Mouse (Mus musculus) kidney, adult 8-10 months (tissue): ENCODE measurements around the gene Traf3ip3.
A peak's percentile ranks its signal among the peaks of the same experiment; 100 is the strongest.

Source experiments
- DNase-seq, 2 experiments: peaks; one replicate each; pipeline ENCODE4 v3.0.0; 2022

Gene Traf3ip3

DNA sequence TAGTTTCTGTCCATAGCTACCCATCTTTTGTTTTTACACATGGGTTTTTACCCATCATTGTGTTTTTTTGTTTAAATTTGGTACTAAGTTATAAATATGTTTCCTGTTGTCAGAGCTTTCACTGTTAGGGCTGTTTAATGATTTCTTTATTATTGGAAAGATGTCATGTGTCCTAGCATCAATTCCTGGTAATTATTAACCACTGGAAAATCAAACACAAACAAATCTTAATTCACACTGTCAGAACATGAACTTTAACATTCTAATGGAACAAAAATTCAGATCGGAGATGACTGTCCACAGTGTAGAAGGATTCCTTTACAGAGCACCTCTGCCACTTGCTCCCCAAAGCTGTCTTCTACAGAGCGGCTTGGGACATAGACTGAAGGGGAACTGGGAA, 3.9 kb upstream of the Traf3ip3 start:
- DNase-seq, result peak in 1 of 2 experiments; percentile 28

DNA sequence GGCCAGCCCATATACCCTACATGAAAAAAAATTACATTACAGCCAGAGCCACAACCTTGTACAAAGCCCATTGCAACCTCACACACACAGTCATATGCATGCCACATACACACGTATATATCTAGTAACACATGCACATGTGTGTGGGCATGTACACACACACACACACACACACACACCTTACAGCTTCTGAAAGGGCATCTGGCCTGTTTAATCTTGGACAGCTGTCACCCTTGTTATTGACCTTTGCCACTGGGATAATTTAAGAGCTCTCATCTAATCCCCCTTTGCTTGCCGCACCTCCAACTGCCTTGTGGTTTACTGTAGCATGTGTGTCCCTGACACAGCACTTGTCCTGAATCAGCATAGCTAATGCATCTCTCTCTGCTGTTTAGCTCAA, 2.3 kb upstream of the Traf3ip3 start:
- no peak for DNase-seq

DNA sequence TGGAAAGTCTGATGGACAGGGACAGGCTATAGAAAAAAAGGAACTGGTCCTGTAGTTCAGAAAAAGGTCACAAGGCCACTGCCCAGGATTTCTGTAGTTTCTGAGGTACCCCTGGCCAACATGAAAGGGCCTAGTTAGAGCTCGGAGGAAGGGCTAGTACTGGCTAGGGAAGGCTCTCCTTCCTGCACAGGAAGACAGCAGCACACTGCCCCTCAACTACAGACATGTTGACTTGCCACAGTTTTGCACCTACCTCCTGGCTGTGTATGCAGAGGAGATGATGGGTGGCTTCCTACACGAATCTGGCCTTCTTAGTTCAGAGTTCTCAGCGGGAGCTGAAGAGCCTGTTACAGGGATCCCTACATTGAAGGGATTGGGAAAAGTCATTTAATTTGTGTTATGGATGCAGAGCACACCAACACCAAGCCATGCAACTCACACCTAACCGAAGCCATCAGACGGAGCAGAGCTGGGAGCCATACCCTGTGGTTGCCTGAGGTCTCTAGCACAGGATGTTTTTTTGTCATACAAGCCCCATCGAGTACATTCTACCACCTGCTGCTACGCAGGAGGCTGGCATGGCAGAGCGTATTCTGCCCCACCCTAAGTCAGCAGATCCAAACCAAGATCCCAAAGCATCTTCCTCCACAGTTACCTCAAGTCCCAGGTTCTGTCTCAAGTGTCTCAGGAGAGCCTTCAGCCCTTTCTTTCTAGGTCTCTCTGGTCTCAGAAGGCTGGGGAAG, 692 bp downstream of the Traf3ip3 start:
- DNase-seq, result no peak

DNA sequence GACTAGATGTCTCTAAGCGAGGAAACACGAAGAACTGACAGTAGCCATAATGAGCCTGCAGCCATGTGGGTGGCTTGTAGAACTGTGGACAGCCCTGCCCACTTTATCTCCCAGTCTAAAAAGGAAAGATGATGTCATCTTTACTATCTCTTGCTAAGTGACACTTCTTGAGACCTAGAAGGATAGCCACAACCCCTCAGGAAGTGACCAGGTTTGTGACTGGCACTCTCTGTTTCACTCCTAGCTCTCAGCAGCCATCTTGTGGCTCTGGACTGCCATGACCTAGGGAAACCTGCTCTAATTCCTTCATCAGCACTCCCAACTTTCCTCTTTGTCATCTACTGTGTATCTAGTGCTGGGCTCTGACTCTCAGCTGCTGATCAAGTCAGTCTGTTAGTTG, 3.2 kb downstream of the Traf3ip3 start:
- no peak for DNase-seq

DNA sequence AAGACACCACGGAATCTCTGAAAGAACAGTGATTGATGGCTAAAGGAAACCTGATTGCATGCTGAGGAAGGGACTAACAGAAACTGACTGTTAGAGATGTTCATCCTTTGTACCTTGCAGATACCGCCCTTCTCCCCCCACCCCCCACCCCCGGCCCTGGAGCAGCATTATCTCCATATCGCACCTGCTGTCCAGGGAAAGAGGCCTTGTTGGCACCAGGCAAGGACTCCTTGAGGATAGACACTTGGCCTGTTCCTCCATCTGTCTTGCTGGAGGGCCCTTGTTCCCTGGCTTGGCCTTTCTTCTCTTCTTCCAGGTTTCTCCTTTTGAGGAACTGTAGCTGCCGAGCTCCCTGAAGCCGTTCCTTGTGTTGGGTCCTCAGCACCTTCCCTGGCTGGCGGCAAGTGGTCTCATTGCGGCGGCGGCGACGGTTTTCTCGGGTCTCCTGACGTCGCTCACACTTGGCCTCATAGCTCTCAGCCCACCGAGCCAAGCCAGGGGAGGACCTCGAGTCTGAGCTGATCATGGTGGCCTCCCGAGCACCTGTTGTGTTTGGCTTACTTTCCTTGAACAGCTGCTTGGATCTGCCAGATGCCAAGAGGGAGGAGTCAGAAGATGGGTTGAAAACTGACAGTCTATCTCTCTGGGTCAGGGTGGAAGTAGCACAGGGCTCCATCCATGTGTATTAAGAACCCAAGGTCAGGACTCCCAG, 3.9 kb downstream of the Traf3ip3 start:
- DNase-seq, result no peak

DNA sequence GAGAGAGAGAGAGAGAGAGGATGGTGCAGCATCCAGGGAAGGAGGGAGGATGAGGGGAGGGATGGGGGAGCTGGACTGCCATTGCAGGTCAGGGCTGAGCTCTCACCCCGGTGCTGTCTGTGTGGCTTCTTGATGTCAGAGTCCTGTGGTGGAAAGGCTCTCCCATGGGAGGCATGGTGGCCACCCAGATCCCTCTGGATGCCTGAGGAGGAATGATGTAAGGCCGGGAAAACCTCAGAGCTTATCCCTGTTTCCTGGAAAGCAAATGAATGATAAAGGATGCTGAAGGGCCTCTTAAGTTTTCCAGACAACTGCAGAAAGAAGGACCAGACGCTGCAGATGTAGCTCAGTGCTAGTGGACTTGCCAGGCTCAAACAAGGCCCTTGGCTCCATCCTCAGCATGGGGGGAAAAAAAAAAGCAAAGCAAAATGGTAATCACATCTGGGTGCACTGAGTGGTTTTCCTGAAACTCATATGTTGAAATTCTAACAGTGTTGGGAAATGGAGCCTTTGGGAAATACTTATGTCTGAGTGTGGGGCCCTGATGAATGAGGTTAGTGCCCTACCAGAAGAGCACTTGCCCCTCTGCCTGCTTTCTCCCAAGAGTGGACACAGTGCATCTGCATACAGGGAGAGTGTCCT, 6.2 kb downstream of the Traf3ip3 start:
- DNase-seq, result no peak

DNA sequence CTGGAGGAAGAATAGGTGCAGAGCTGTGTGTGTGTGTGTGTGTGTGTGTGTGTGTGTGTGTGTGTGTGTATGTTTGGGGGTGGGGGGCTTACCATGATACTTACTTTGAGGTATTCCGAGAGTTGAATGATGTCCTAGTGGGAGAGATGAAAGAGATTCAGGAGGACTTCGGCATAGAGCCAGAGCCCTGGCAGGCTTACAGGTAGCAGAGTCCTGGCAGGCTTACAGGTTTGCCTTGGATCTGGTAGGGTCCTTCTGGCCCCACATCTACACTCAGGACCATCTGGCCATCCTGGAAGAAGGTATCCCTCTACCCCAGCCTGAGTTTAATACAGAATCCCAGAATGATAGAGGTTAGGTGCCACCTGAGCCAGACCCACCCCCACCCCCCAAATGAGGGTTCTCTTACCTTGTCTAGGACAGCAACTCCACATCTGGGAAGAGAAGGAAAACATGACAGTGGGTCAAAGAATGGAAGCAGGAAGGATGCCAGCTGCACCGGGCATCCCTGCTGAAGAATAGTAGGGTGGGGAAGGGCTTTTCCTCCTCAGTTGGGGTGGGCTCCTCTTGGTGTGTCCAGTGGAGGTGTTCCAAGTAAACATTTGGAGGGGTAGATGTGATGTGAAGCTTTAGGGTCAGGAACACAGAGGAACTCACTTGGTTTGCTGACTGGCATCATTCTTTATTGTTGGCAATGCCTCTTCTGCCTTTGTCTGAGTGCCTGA, 6.9 kb downstream of the Traf3ip3 start:
- DNase-seq, result no peak

DNA sequence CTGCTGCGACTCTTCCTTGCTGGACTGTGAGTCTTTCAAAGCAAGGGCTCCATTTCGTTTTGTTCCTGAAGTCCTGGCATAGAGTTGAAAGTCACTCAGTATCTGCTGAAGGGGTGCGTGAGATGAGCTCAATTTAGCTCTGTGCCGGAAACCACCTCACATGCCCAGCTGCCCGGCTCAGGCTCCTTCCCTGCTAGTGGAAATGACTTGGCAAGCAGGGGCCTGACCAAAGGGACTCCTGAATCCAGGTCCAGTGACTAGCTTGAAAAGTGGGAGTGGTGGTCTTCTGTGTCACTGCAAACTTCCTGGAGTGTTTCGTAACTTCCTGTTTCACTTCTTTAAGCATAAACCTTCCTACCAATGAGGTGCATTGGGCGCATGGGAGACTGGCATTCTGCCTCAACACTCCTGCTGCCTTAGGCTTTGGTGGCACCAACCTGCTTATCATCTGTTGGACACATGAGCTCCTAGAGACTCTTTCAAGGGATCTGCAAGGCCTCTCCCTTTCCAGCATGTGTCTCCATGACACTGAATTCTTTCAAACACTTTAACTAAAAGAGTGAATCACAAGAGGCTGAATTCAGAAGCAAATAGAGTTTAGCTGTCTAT, 9.7 kb downstream of the Traf3ip3 start:
- no peak for DNase-seq

DNA sequence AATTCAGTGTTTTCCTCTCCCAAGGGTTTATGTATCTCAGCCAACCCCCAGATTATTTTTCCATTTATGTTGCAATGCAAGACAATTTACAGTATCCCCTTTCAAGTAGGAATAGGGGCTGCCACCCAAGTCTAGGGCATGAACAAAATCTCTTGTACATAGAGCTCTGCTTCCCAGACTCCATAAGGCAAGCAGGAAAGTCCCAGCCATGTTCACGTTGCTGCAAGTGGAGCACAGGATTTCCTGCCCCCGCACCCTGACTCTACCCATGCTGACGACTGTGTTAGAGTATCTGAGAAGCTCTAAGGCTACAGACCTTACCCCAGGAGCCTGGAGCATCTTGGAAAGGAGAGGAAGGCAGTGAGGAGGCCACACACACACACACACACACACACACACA, 11.7 kb downstream of the Traf3ip3 start:
- DNase-seq, result no peak

DNA sequence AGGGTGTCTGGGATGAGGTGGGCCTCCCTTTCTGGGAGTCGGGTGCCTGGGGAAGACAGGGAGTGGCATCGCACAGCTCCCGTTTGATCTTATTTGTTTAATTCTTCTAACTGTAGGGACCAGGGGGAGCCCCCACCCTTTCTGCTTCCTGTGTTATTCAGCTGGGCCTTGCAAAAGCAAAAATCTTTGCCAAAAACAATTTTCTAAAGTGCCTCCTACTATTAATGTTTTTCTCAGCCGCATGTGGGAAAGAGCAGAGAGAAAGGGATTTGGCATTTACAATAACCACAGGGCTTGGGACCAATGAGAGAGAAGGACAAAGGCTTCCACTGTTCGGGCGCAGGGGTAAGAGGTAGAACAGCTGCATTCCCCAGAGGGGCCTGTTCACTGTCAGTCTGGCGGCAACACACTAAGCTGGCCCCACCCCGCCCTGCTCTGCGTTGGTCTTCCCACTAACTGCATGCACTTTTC, 12.3 kb downstream of the Traf3ip3 start:
- no peak for DNase-seq

DNA sequence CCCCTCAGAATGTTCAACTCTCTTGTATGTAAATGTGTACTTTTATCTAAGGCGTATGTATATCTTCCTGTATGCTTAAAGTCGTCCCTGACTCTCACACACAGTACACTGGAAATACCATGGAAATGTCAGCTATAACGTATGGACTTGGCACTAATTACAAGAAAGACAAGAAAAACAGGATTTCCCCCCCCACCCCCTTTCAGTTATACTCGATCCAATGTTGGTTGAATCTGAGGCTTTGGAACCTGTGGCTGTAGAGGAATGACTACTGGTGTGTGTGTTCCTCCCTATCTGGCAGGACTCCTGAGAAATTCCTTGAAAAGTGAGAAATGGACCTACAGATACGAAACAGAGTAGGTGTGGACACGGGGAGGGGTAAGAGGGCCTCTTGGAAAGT, 13.2 kb downstream of the Traf3ip3 start:
- DNase-seq, result no peak

DNA sequence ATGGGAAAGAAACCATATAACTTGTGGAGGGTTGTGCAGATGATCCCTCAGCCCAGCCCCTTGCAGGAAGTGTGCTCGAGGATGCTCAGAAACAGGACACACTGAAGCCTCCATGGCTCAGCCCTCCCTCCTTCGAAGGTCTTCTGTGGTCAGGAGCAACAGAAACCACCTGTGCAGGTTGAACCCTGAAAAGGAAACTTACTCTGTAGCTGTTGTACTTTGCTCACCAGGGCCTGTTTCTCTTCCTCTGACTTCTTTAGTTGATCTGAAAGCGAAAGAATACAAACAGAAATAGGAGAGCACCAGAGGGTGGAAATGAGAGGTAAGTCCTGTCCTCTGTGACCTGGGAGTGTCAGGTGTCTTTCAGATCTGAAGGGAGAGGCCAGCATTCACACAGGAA, 20.4 kb downstream of the Traf3ip3 start:
- DNase-seq, result no peak

DNA sequence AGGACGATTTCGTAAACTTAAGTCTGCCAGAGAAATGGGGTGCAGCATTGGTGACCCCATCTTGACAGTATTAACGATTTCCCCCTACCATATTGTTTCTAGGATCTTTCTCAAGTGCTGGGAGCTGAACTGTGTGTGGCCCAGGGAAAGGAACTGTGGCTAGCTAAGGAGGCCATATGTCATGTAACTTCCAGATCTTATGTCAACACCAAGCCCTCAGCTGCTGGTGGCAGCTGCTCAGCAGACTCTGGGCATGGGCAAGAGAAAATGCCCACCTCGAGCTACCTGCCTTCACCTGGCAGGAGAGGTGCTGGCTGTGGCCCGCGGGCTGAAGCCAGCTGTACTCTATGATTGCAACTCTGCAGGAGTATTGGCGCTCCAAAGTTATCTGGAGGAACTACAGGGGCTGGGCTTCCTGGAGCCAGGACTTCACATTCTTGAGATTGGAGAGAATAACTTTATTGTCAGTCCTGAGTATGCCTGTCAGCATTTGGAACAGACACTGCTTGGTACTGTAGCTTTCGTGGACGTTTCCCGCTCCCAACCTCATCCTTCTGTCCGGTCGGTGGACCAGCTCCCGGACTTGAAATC, 27.3 kb downstream of the Traf3ip3 start:
- no peak for DNase-seq

DNA sequence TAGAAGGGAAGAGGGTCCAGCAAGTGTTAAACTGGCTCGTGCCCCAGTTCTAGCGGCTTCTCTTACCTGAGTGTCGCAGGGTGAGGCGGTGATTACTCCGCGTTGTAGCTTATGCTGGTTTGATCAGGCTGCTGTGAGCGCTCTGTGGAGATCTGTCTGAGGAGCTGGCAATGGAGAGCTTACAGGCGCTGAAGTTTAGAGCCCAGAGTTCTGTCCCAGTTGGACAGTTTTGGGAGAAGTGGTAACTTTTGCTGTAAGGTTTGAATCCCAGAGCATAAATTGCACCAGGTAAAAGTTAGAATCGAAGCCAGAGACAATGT, 27.7 kb downstream of the Traf3ip3 start:
- no peak for DNase-seq

DNA sequence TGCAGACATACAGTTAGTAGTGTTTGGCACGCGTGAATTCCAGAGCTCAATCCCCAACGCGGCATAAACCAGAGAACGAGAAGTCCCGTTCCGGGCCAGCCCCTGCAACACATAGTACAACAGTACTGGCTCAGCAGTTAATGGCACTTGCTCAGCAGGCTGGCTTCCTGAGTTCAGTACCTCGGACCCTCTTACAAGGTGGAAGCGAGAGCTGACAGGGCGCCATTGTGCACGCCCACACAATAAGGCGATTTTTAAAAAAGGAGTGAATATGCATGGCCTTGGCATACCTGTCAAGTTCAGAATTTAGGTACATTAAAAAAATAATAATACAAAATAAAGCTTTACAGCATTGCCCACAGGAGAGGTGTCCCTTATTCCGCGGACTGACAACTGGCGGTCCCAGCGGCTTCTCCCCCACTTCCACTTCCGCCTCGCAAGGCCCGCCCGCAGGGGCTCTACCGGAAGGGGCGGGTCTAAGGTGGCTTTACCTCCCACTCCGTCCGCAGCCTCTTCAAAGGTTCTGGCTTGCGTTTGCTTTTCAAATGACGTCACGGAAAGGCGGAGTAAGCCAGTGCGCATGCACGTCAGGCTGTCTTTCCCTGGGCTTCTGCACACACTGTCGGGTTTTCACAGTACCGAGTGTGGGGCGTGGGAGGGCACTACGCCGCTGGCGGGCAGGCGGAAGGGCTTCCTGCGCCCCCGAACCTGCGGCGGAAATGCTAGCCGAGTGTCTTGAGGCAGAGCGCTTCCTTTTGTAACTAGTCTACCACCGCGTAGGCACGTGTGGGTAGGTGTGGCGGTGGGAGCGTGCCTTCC, 28.3 kb downstream of the Traf3ip3 start:
- peak; percentile 97 for DNase-seq

DNA sequence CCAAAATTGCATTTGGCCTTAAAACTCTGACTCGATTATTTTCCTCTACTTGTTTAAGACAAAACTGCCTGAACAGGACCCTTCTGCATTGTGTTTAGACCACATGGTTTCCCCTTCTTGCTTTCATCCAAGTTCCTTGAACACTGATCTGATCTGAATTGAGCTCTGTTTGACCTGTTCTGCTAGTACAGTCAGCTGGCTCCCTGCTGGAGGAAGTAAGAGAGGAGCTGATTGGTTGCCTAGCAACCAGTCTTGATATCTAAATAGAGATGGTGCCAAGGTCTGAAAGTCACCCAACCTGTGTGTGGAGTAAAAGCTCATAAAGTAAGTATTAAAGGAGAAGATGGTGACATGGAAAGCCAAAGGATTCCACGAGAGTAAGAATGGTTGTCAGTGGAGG, 31.6 kb downstream of the Traf3ip3 start:
- DNase-seq, result peak in 1 of 2 experiments; percentile 47

DNA sequence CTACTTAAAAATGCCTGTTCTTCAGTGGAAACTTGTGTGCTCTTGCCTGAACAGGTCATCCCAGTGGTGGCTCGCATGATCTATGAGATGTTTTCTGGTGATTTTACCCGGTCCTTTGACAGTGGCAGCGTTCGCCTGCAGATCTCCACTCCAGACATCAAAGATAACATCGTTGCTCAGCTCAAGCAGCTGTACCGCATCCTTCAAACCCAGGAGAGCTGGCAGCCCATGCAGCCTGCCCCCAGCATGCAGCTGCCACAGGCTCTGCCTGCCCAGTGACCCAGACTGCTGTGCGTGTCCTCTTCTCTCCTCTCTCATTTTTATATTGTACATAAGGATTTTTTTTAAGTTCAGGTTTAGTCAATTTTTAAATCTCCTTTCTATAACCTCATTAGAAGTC, 32.3 kb downstream of the Traf3ip3 start:
- no peak for DNase-seq

DNA sequence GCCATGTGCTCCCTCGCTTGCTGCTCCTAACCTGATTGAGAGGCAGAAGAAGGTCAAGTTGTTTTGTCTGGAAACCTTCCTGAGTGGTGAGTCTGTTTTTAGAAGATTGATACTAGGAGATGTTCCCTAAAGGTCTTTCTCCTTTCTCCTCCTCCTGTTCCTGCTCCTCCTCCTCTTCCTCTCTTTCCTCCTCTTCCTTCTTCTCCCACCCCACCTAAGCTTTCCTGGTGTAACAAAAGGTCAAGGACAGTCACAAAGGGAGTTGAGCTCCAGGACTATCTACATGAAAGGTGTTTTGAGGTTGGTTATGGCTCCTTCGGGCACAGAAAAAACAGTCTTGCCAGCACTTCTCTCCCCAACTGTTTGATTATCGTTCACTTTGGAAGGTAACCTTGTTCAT, 33.8 kb downstream of the Traf3ip3 start, which contains the start of gene A130010J15Rik:
Gene A130010J15Rik, plus strand, starts transcription at position 301 of the 400 bp plus-strand sequence.
- DNase-seq, result no peak

DNA sequence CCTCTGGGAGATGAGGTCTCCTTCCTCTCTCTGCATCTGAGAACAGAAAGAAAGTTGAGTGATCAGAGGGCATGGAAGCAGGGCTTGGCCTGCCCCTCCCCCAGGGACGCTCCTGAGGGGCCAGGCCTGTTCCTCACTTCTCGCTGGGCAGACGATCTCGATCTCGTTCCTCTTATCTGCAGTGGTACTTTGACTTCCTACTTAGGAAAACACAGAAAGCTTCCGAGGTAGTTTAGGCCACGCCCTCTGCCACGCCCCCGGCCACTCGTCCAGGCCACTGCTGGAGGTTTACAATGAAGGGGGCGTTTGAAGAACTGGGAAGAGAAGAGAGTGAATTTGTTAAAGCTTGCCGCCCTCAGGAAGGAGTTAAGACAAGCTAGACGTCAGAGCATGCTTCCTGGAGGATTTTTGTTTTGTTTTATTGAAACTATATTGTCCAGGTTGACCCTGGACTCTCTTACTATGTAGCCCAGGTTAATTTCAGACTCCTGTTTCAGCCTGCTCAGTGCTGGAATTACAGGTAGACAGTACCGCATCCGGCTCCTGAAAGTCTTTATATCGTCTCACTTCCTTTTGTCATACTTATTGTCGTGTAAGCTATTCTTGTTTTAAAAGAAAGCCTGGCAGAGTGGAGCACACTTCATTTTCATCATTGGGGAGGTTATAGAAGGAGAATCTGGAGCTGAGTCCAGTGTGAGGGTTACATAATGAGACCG, 41.0 kb downstream of the Traf3ip3 start:
- peak in 1 of 2 experiments; percentile 50 for DNase-seq

DNA sequence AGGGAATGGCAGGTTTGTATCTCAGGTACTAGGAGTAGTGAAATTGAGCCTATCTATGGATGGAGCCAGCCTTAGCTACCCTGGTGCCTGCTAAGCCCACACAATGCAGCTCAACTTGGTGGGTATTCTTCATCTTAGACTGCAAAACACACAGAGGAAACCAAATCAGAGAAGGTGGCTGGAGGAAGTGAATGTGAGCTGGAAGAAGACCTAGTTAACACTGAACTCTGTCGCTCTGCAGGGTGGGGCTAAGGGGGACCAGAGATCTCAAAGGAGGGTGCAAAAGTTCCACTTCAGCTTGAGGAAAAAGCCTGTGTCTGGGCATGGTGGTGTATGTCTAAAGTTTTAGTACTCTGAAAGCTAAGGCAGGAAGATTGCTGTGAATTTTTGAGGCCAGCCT, 41.9 kb downstream of the Traf3ip3 start:
- DNase-seq, result no peak

DNA sequence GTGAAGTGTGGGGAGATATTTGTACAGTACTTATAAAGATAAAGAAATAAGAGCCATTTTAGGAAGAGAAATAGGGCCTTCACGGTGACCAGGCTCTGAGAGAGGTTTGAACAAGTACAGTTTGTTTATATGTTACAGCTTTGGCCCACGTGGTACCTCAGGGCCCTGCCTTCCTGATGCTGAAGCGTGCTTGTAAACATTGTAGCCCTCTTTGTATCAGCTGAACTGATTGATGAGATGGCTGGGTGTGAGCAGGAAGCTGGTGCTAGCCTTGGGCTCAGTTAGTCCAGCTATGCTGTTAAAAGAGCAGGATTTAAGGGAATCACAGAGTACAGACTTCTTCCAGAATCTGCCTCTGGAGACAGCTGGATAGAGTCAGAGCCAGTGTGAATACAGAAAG, 42.3 kb downstream of the Traf3ip3 start:
- DNase-seq, result no peak
